Mouse (Mus musculus) midbrain, embryonic 15.5 days (tissue): ENCODE data around the gene Haus8. TPM values are rescaled to one million over a fixed set of nuclear protein-coding genes. Genes with fewer than 3 reads are reported as not detected.
"Not testable (repeated sequence)": the region's sequence is repeated elsewhere in the genome, so short reads cannot be mapped to it uniquely, and the experiment has no call there.

Experiments
- ATAC-seq: fragments of 200-750 bp; cut with Nextera tagmentation; replicated peaks from 2 replicates; pipeline ENCODE4 v1.8.0; 2017; ENCODE audit warnings: moderate TSS enrichment
- H3K27ac ChIP-seq: fragments of 300-500 bp; sonication (generic); 2 replicates; pipeline ENCODE4 v1.5.1; 2015; ENCODE audit warnings: mild to moderate bottlenecking, inconsistent platforms
- H3K27me3 ChIP-seq: fragments of 300-500 bp; sonication (generic); replicated peaks from 2 replicates; pipeline ENCODE4 v1.6.1; 2015; ENCODE audit warnings: inconsistent platforms
- H3K36me3 ChIP-seq: fragments of 300-500 bp; sonication (generic); replicated peaks from 2 replicates; pipeline ENCODE4 v1.6.1; 2015; ENCODE audit warnings: inconsistent platforms
- H3K4me1 ChIP-seq: fragments of 300-500 bp; sonication (generic); 2 replicates; pipeline ENCODE4 v1.6.1; 2015; ENCODE audit warnings: inconsistent platforms
- H3K4me2 ChIP-seq: fragments of 300-500 bp; sonication (generic); 2 replicates; pipeline ENCODE4 v1.6.1; 2015; ENCODE audit warnings: inconsistent platforms, mild to moderate bottlenecking, moderate library complexity
- H3K4me3 ChIP-seq: fragments of 300-500 bp; sonication (generic); 2 replicates; pipeline ENCODE4 v1.5.1; 2015; ENCODE audit warnings: mild to moderate bottlenecking, inconsistent platforms
- H3K9ac ChIP-seq: fragments of 300-500 bp; sonication (generic); 2 replicates; pipeline ENCODE4 v1.6.1; 2015; ENCODE audit warnings: mild to moderate bottlenecking, inconsistent platforms
- H3K9me3 ChIP-seq: fragments of 300-500 bp; sonication (generic); 2 replicates; pipeline ENCODE4 v1.6.1; 2016; ENCODE audit warnings: inconsistent platforms
- WGBS: fragments of 180-500 bp; shearing (Covaris S2); methylation state at CpG from one replicate; pipeline ENCODE4 v1.1.7; 2015; ENCODE audit warnings: mixed read lengths; 5-methylcytosine and 5-hydroxymethylcytosine counted together
- polyA plus RNA-seq: library from polyadenylated mRNA; unstranded; fragments of >200 nt; fragmentation: Nextera tagmentation; extraction: Ambion mirVana; gene quantifications from 2 replicates; pipeline ENCODE4 v1.2.1, GENCODE M21; 2015

The Haus8 gene
- polyA plus RNA-seq = 64.2 and 65.3 TPM in 2 replicates

DNA sequence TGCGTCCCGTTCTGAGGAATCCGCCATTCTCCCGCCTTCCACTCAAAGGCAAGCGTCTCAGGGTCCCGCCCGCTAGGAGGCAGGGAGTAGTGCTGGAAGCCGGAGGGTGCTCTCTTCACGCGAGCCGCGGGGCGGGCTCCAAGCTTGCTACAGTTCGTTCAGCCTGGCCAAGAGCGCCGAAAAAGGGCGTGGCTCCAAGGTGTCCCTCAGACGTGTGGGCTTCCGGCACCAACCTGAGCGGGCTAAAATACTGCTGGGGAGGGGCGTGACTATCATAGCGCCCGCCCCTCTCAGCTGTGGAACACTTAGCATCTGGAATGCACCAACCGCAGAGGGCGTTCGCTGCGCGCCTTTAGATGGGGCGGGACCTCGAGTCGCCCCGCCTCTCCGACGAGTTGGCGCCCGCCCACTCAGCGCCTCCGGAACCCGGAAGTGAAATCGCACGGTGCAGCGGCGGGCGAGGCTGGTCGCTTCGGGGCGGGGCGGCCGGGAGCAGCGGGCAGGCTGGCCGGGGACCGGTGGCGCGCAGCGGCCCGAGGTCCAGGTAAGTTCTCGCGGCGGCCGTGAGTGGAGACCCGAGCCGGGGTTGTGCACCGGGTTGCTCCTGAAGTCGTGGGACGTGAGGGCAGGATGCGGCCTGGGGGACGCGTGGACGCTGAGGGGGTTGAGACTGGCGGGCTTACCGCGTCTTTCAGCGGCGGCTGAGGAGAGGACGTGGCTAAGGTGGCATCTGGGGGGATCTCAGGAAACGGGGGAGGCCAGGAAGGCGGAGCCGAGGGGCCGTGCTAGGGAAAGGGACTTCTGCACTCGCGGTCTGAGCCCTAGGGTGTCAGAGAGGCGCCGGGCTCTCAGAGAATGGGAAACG lies at the start of gene Haus8, which contains the start of gene Myo9b:
Gene Haus8 (minus strand): TSS at position 649 of the 865 bp plus-strand sequence.
Gene Myo9b (plus strand): TSS at position 429 of the 865 bp plus-strand sequence.
- Histone ChIP-seq H3K36me3 (no peaks in the 10 kb centered on the region; the same call in 1 of the 2 replicates), H3K27me3 (no peaks in the 10 kb centered on the region), H3K9me3 (no peaks in the 10 kb centered on the region), H3K27ac (peak within 1 kb of the TSS; percentile 82), H3K4me1 (peaks cover 33% of the 10 kb centered on the region), H3K9ac (peak within 1 kb of the TSS; percentile 71), H3K4me2 (peak within 1 kb of the TSS; percentile 95), H3K4me3 (peak within 1 kb of the TSS; percentile 95)
- ATAC-seq = peak; percentile 99
- WGBS = under 1% methylated on average over 84 of the region's 84 CpGs

DNA sequence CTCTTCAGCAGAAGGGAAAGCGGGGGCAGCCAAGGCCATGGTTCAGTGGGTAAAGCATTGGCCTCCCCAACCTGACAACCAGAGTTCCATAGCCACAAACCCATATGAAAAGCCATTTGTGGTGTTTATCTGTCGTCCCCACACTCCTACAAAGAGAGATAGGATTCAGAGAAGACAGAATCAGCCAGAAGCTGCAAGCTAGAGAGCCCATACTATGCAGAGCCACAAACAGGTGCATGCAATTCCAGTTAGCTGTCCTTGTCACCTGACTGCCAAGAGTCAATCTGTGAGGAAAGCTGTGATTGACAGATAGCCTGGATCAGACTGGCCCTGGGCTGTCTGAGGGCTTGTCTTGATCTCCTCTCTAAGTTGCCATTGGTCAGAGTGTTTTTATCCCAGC lies 47.0 kb upstream of the Haus8 start:
- not testable (repeated sequence) for H3K27me3 ChIP-seq, H3K4me1 ChIP-seq, H3K9ac ChIP-seq, H3K9me3 ChIP-seq, ATAC-seq, H3K4me2 ChIP-seq, H3K27ac ChIP-seq, H3K4me3 ChIP-seq
- peaks cover 16% of the 10 kb centered on the region; the same call in 1 of the 2 replicates for H3K36me3 ChIP-seq
- 76% methylated on average over 2 of the region's 2 CpGs for WGBS

DNA sequence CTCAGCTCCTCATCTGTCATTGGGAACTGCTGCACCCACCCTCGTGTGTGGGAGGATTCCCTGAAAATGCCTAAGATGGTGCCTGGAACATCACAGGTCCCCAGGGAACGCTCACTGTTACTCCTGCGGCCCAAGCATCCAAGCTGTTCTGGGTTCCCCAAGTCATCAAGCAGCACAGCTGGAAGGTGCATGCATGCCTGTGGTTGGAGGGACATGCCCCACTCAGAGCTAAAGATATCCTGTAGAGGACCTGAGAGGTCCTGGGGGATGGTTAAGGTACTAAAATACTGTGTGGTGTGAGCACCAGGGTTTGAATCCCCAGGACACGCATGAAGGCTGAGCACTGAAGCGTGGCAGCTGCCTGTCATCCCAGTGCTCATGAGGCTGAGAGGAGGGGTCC lies 45.9 kb upstream of the Haus8 start:
- not testable (repeated sequence) for H3K27ac ChIP-seq, H3K27me3 ChIP-seq, ATAC-seq, H3K4me2 ChIP-seq, H3K9me3 ChIP-seq, H3K4me1 ChIP-seq, H3K36me3 ChIP-seq, H3K9ac ChIP-seq, H3K4me3 ChIP-seq
- WGBS = 87% methylated on average over 5 of the region's 5 CpGs

DNA sequence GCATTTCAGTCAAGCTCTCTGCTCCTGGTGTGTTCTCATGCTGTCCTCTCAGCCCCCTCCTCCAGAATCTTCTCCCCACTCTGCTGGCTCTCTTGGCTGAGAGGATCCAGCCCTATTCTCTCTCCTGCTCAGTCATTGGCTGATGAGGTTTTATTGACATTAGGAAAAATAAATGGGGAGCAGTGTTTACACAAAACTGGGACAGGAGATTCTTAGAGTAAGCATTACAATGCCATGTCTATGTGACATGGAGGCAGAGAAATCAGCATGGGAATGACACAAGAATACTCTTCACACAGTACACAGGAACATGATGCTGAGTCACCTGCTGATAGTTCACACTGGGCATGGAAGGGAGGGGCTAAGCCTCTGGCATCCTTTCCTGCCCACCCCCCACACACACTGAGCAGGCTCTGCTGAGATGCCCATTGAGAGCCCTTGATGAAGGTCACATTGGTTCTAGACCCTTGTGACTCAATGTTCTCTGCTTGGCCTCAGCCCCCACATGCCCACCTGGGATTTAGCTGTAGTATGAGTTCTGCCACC lies 43.8 kb upstream of the Haus8 start:
- no peaks in the 10 kb centered on the region for H3K9me3 ChIP-seq
- H3K27ac ChIP-seq = no peak overlapping the region
- H3K27me3 ChIP-seq = no peaks in the 10 kb centered on the region
- no peak overlapping the region for H3K4me2 ChIP-seq
- H3K4me1 ChIP-seq = 0 out of 2 replicates have a peak, but pooled peaks cover 4% of the 10 kb centered on the region
- H3K4me3 ChIP-seq = no peak overlapping the region
- no peaks in the 10 kb centered on the region; the same call in 1 of the 2 replicates for H3K36me3 ChIP-seq
- H3K9ac ChIP-seq = no peak overlapping the region
- ATAC-seq = no peak

DNA sequence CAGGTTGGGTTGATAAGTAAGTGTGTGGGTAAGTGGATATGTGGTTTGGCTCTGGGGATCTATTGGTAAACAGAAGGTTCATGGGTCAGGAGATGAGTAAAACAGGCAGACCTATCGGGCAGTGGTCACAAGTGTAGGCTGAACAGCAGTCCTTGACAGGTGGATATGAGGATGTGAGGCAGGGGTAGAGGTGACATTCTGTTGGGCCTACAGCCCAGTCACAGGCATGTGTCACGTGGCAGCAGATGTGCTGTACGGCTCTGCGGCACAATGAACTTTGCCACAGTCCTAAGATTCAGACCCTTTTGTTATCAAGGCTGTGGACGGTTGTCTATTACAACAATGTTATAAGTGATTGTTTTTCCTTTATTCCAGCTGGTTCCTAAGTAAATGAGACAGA lies 43.2 kb upstream of the Haus8 start:
- Histone ChIP-seq H3K36me3 (no peaks in the 10 kb centered on the region; the same call in 1 of the 2 replicates), H3K27ac (no peak overlapping the region), H3K27me3 (no peaks in the 10 kb centered on the region), H3K4me2 (no peak overlapping the region), H3K4me3 (no peak overlapping the region), H3K9me3 (no peaks in the 10 kb centered on the region), H3K9ac (no peak overlapping the region), H3K4me1 (0 out of 2 replicates have a peak, but pooled peaks cover 4% of the 10 kb centered on the region)
- ATAC-seq = no peak
- WGBS = 93% methylated on average over 5 of the region's 5 CpGs

DNA sequence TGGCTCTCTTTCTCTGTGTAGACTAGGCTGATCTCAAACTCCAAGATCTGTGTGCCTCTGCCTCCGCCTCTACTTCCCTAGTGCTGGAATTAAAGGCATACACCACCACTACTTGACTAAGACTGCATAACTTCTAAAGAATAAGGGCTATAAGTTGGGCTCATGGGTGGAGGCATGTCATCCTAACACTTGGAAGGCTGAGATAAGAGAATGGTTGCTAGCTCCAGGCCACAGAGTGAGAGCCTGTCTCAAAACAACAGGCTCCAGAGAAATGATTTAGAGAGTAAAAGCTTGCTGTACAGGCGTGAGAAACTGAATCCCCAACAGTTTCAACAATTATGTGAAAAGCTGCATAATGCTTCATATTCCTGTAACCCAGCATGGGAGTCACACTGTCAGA lies 41.2 kb upstream of the Haus8 start:
- Histone ChIP-seq H3K4me3 (no peak overlapping the region), H3K4me1 (0 out of 2 replicates have a peak, but pooled peaks cover 4% of the 10 kb centered on the region), H3K9ac (no peak overlapping the region), H3K4me2 (no peak overlapping the region), H3K36me3 (no peaks in the 10 kb centered on the region; the same call in 1 of the 2 replicates), H3K27ac (no peak overlapping the region), H3K9me3 (no peaks in the 10 kb centered on the region), H3K27me3 (no peaks in the 10 kb centered on the region)
- ATAC-seq = no peak
- 89% methylated on average over 2 of the region's 2 CpGs for WGBS

DNA sequence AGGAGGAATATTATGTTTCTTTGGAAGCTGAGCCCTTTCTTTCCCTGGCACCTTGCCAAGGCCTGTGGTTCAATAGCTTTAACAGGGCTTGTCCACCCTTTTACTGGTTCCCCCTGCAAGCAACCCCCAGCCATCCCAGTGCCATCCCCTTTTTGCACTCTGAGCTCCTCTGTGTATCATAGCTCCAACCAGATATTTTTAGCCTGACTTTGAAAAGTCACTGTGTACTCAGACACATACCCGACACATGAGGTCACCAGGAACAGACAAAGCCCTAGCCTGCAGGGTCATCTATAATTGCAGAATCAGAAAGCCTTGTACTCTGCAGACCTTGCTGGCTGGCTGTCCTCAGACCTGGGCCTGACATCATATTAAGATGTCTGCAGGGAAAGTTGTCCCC lies 40.0 kb upstream of the Haus8 start:
- no peaks in the 10 kb centered on the region; the same call in 1 of the 2 replicates for H3K36me3 ChIP-seq
- H3K27ac ChIP-seq = no peak overlapping the region
- no peak overlapping the region for H3K4me2 ChIP-seq
- H3K4me1 ChIP-seq = 0 out of 2 replicates have a peak, but pooled peaks cover 4% of the 10 kb centered on the region
- H3K9me3 ChIP-seq = no peaks in the 10 kb centered on the region
- WGBS = 54% methylated on average over 1 of the region's 1 CpGs
- ATAC-seq = 0 out of 2 replicates have a peak, but pooled peaks have one; percentile 21
- H3K9ac ChIP-seq = no peak overlapping the region
- no peak overlapping the region for H3K4me3 ChIP-seq
- no peaks in the 10 kb centered on the region for H3K27me3 ChIP-seq

DNA sequence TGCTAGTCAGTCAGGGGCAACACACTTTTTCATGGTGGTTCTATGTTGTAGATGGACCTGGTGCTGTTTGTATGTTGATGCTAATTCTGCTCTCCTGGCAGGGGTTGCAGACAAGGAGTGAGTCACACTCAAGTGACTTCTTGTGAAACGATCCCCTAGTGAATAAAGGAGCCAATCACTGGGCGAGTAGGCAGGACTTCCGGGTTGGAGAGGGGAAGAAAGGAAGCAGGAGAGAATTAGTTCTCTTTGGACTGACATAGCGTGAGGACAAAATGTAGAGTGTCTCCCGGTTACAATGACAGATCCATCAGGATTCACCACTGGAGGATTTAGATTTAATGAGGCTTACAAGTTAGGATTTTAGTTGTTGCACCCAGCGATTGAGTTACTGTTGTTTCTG lies 37.7 kb upstream of the Haus8 start:
- no peak overlapping the region for H3K27ac ChIP-seq
- 75% methylated on average over 6 of the region's 6 CpGs for WGBS
- 0 out of 2 replicates have a peak, but pooled peaks cover 4% of the 10 kb centered on the region for H3K4me1 ChIP-seq
- H3K27me3 ChIP-seq = no peaks in the 10 kb centered on the region
- no peak for ATAC-seq
- no peak overlapping the region for H3K4me2 ChIP-seq
- no peak overlapping the region for H3K4me3 ChIP-seq
- H3K36me3 ChIP-seq = no peaks in the 10 kb centered on the region; the same call in 1 of the 2 replicates
- no peaks in the 10 kb centered on the region for H3K9me3 ChIP-seq
- H3K9ac ChIP-seq = no peak overlapping the region

DNA sequence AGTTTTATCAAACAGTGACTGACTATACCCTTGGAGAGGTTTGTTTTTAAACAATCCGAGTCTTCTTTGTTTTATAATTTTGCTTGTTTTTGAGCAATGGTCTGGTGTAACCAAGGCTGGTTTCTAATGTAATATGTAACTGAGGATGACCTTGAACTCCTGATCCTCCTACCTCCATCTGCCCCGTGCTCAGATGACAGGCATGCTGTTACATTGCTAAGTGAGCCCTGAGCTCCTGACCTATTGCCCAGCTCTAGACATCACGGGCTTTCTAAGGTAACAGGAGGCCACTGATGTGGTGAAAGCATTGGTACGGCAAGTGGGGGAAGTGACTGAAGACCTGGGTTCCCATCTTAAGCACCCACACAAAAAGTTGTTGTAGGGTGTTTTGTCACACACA lies 35.2 kb upstream of the Haus8 start:
- 95% methylated on average over 4 of the region's 4 CpGs for WGBS
- ATAC-seq = no peak
- H3K4me1 ChIP-seq = 0 out of 2 replicates have a peak, but pooled peaks cover 4% of the 10 kb centered on the region

DNA sequence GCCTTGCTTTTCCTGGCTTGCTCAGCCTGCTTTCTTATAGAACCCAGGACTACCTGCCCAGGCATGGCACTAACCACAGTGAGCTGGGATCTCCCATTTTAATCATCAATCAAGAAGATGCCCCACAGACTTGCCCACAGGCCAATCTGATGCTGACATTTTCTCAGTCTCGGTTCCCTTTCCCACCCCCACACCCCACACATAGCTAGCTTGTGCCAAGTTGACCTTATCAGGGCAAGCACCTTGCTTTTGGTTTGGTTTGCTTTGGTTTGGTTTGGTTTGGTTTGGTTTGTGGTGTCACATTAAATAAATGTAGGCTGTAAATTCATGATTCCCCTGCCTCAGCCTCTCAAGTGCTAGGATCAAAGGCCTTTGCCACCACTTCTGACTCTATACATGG lies 34.6 kb upstream of the Haus8 start:
- no peak overlapping the region for H3K9ac ChIP-seq
- H3K27me3 ChIP-seq = no peaks in the 10 kb centered on the region
- 93% methylated on average over 1 of the region's 1 CpGs for WGBS
- H3K4me2 ChIP-seq = no peak overlapping the region
- H3K9me3 ChIP-seq = no peaks in the 10 kb centered on the region
- H3K36me3 ChIP-seq = no peaks in the 10 kb centered on the region
- no peak overlapping the region for H3K27ac ChIP-seq
- H3K4me1 ChIP-seq = no peaks in the 10 kb centered on the region
- ATAC-seq = no peak
- H3K4me3 ChIP-seq = no peak overlapping the region

More for the DNA sequence above, 35.2 kb upstream of the Haus8 start:
- Histone ChIP-seq H3K4me2 (no peak overlapping the region), H3K27me3 (no peaks in the 10 kb centered on the region), H3K9ac (no peak overlapping the region), H3K4me3 (no peak overlapping the region), H3K9me3 (no peaks in the 10 kb centered on the region), H3K27ac (no peak overlapping the region), H3K36me3 (no peaks in the 10 kb centered on the region)

DNA sequence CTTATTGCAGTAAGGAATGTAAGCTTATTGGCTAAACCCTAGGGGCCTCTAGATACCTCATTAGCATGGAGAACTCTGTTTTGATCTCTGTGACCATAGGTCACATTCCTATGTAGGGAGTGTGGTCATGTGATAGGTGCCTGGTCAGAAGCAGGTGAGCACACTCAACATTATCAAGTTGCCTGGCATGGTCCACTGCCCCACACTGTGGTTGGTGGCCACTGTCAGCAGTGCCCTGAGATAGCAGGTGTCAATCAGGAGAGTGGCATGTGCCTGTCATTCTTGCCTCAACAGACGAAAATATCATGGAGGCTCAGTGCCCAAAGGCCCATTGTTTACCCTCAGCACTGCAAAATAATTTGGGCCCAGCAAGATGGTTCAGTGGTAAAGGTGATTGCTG lies 33.3 kb upstream of the Haus8 start:
- Histone ChIP-seq H3K27ac (no peak overlapping the region), H3K36me3 (no peaks in the 10 kb centered on the region), H3K9me3 (no peaks in the 10 kb centered on the region), H3K27me3 (no peaks in the 10 kb centered on the region), H3K4me3 (no peak overlapping the region), H3K4me1 (no peaks in the 10 kb centered on the region), H3K9ac (no peak overlapping the region), H3K4me2 (no peak overlapping the region)
- ATAC-seq = no peak
- WGBS = 67% methylated on average over 1 of the region's 1 CpGs

DNA sequence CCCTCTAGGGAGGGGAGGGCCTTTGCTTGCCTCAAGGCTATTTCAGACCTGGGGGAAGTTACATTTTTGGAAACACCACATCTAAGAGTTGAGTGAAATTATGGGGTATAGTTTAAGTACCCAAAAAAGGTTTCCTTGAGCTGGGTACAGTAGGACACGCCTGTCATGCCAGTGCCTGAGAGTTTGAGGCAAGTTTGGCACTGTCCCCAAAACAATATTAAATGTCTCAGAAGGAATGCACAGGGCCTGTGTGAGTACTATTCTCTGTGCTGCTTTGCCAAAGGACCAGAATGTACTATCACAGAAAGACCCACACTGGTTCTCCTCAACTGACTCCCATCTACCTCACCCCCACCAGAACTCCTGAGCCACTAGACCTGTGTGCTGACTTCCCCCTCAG lies 30.9 kb upstream of the Haus8 start:
- 93% methylated on average over 1 of the region's 1 CpGs for WGBS
- H3K27me3 ChIP-seq = no peaks in the 10 kb centered on the region

More for the DNA sequence above, 30.9 kb upstream of the Haus8 start:
- ATAC-seq = no peak
- Histone ChIP-seq H3K4me3 (no peak overlapping the region), H3K9me3 (no peaks in the 10 kb centered on the region), H3K27ac (no peak overlapping the region), H3K4me1 (no peaks in the 10 kb centered on the region), H3K9ac (no peak overlapping the region), H3K36me3 (no peaks in the 10 kb centered on the region), H3K4me2 (no peak overlapping the region)
